Mouse (Mus musculus) right cerebral cortex, adult 18-20 months (tissue): ENCODE results near the gene Larp1b.

Source experiments
- DNase-seq: peaks from one replicate; pipeline ENCODE4 v3.0.0; 2022; ENCODE audit warnings: mixed read lengths

Gene Larp1b

DNA sequence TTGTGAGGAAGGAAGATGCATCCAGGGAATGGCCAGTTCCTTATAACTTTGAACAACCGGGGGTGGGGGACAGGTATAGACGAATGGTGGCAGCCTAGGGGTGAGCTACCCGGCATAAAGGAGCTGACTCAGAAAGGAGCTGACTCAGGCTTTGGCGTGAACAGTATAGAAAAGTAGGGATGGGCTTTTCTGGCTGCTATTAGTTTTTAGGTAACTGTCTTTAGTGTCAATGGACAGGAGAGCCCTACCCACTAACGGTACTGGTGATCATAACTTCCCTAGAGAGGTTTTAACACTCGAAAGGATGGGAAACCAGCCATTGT is 134.1 kb downstream of the Larp1b start:
- no peak for DNase-seq

DNA sequence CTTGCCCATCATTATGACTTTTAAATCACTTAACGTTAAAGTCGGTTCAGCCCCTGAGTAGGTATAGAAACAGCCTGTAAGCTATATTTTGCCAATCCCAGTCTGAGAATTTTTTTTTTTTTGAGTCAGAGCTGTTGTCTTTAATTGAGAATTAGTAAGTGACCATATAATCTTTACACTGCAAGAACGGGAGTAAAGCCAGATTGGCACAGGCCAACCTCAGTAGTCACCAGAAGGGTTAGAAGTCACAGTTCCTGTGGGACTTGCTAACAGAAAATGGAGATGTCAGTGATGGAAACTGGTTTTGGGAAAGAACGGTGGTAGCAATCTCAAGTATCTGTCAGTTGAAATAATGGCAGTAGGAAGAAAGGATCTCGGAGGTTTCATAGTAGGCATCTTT is 134.8 kb downstream of the Larp1b start:
- DNase-seq = no peak

DNA sequence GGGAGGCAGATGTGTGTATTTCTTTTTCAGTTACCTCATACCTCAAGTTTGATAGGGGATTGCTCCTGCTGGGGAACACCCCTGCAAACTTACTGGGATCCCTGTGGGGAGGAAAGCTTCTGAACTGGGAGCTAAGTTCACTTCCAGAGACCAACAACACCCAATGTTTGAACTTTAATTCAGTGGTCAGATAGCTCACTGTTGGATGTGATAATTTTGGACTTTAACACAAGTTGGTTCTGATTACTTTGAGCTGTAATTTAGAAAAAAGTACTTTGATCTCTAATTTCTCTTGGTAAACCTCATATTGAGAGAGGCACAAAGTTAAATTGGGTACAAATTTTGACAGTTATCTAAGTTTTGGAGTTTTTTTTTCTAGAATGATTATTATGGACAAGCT is 137.4 kb downstream of the Larp1b start:
- DNase-seq = no peak
